Mouse (Mus musculus) brain, embryonic 18.5 days (tissue): ENCODE results near the gene Cort.
"Not testable (repeated sequence)": the region's sequence is repeated elsewhere in the genome, so short reads cannot be mapped to it uniquely, and the experiment has no call there.

ENCODE experiments used
- DNase-seq: peaks from one replicate; pipeline ENCODE4 v3.0.0-alpha.2; 2012; ENCODE audit warnings: low read depth, low spot score

Gene Cort

GRCm38 (mm10) chr4:149147528-149147927 is 21.0 kb upstream of the Cort start:
- no peak for DNase-seq

DNA sequence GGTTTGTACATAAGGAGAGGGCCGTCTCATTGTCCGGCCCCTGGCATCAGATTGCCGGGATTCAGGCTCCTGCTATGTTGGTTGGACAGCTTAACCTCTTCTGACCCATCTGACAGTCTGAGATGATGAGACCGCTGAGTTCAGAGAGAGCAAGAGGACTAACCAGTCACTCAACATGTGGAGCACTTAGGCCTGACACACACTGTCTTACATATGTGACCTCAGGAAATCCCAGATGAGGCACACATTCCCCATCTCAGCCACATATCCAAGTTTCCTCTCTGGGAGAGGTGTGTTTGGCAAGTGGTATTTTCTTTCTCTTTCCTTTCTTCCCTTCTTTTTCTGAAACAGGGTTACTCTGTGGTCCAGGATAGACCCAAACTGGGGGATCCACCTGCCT is 18.6 kb upstream of the Cort start:
- no peak for DNase-seq

- DNase-seq = peak; percentile 61
Measured at GRCm38 (mm10) chr4:149144459-149144858, 17.9 kb upstream of the Cort start.

DNA sequence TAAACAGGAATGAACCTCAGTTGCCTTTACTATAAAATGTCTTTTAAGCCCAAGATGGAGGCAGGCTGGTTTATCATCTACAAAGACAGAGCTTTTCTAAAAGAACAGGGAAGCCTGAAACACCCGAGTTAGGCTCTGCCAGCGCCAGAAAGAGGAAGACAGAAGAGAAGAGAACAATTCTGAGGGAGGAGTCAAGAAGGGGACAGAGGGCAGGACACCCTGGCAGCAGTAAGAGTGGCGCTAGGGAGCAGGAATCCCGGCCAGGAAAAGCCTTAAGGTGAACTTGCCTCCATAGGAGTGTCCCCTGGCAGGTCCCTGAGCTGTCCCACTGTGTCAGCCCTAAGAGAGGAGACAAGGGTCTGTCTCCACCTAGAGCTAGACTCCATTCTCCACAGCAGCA is 17.0 kb upstream of the Cort start:
- no peak for DNase-seq

DNA sequence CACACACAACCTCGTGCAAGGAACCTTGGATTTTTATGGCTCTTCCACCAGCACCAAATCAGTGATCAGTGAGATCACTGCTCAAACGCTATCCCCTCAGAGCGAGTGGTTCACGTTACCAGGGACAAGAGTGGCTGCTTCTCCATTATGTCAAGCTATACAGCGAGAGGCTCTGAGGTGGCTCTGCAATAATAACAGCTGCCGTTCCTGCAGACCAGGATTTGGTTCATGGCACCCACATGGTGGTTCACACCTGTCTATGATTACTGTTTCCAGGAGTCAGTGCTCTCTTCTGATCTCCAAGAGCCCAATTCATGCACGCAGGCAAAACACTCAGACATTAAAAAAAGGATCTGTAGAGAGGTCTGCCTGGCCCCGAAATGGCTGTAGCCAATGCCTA is 12.0 kb upstream of the Cort start:
- DNase-seq = no peak

DNA sequence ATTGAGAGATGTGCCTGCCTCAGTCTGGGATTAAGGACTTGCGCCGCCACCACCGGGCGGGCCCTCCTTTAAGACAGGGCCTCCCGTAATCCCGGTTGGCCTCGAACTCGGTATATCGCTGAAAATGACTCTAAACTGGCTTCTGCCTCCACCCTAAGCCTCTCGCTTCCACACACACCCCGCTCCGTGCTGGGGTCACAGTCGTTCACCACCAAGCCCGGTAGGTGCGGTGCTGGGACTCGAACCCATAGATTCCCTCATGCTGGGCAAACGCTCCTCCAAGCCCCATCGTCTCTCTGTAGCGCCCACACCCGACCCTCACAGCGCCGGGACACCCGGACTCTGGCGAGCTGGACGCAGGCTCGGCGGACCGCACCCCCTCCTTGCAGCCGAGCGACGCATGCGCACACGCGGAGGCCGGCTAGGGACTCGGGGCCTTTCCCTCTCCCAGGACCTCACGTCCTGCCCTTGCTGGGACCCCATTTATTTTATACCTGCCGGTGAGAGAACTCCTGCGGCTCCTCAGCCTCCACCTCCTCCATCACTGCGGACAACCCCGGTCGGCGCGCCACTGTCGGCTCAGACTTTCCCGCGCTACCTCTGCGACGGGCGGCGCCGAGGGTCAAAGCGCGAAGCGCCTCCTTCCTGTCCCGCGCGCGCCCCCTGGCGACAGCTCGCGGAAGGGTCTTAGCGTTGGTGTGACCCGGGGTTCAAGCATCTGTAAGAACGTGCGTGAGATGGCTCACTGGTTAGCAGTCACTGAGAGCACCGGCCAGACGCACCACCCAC is 10.6 kb upstream of the Cort start, which contains the start of gene Cenps:
Gene Cenps, minus strand, starts transcription at position 648 of the 789 bp plus-strand sequence.
- peak; percentile 66 for DNase-seq

- no peak for DNase-seq
Measured at GRCm38 (mm10) chr4:149136116-149136850, 9.7 kb upstream of the Cort start.

DNA sequence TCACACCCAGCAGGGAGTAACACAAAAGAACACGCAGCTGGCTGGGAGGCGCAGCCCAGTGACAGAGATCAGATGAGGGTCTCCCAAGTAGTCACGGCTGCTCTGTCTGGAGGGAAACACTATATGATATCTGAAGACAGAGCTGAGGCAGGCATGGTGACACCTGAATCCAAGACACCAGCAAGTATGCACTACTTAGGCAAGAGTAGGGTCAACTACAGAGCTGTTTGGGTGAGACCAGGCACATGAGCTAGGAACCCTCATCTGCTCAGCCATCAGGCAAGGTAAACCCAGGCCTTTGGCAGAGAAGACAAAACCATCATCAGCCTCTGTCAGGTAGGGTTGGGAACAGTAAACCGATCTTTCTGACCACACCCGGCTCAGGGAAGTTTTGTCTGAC is 6.8 kb upstream of the Cort start:
- DNase-seq = no peak

DNA sequence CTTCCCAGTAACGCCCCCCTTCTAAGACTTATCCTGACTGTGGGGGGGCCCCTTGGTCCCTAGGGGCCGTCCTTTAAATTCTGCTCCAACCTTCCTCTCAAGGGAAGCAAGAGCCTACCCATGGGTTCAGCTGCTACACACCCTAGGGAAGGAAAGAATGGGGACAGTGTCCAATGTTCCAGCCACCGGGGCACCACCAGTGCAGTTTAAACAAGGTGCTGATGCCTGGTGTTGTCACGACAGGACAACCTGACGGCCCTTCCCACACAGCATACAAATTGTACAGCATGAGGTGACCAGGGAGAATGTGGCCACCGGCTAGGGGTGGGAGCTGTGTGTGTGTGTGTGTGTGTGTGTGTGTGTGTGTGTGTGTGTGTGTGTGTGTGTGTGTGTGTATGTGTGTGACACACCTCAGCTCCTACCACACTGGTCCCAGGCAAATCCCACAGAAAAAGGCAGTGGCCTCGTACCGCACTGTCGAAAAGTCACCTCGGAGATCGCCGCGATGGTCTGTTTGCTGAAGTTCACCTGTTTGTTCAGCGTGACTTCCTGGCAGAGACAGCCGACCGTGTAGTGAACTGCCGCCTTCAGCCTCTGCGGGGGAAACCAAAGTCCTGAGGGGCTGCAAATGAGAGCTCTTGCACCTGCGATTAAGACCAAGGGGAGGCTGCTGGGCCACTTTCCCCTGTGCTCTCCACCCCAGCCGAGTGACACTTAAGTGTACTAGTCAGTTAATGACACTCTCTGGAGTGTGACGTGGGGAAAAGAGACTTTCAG is 5.4 kb upstream of the Cort start:
- no peak for DNase-seq

DNA sequence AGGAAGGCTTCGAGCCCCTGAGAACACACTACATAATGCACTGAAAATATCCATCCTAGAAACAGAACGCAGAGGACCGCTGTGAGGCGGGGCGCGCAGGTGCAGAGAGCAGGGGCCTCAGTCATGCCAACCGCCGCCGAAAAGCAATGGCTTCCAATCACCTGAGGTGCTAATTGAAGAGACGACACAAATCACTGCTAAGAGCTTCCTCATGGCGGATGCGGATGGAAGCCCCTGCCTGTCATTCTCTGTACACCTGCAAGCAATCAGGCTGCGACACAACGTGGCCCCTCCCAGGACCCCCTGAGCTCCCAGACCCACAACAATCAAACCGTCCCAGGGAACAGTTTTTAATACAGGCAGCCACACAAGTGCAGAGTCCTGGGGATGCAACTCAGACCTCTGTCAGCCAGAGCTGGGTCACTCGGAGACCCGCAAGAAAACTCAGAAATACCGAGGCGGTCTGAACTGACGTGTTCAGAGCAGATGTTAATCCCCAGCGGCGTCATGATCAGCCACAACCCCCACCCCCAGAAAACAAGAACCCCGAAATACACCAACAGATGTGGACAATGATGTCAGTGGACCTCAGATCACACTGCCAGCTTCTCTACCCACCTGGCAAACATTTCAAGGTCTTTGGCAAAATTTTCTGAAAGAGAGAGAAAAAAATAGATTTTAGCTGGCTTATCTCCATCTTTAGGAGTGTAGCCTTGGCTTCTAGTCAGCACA is 4.6 kb upstream of the Cort start:
- DNase-seq = no peak

DNA sequence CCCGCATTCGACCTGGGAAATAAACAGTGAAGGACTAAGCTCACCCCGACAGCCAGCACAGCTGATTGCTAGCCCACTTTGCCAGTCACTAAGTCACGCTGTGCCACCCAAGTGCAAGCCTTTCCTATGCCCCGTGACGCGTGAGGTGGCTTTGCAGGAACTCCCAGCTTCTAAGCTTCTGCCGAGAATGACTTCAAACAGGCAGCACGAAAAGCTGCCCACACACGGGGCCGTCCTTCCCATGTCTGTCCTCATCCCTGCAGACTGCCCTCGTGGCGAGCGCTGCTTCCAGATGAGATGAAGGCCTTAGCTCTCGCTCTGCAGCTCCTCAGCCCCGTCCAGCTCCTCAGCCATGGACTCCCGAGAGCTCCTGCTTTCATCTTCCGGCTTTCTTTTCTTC is 1.9 kb upstream of the Cort start:
- no peak for DNase-seq

GRCm38 (mm10) chr4:149126115-149126509 is 451 bp downstream of the Cort start:
- DNase-seq = no peak

- no peak for DNase-seq
Measured at GRCm38 (mm10) chr4:149125341-149126114, 1.0 kb downstream of the Cort start.

GRCm38 (mm10) chr4:149123432-149123831 is 3.1 kb downstream of the Cort start:
- DNase-seq = no peak

DNA sequence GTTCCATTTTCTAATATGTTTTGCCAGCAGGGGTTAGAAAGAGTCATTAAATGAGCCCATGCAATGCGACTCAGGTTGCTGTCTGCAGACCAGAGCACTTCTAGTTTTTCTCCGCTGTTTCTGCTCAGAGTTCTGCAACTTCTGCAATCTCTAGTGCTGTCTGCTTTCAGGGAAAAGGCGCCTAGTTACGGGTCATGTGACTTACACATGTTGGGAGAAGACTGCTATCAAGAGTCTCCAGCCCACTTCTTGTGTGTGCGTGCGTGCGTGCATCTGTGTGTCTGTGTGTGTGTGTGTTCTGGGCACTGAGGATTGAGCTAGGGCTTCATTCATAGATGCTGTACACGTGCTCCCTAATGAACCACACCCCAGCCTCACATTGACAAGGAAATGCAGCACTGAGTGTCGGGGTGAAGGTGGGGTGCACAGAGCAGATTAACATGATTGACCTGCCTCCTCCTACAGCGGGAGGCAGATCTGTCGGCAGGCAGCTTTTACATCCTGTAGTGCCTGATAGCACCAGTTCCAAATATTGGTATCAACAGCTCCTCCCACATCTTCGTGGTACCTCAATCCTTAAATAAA is 6.5 kb downstream of the Cort start:
- DNase-seq = not testable (repeated sequence)

GRCm38 (mm10) chr4:149103875-149104561 is 22.5 kb downstream of the Cort start, which contains the start of gene Dffa:
Dffa (plus strand) TSS chr4:149104146.
- peak; percentile 82 for DNase-seq

GRCm38 (mm10) chr4:149101456-149101855 is 25.1 kb downstream of the Cort start:
- DNase-seq = no peak

- DNase-seq = not testable (repeated sequence)
Measured at GRCm38 (mm10) chr4:149100449-149100848, 26.1 kb downstream of the Cort start.

DNA sequence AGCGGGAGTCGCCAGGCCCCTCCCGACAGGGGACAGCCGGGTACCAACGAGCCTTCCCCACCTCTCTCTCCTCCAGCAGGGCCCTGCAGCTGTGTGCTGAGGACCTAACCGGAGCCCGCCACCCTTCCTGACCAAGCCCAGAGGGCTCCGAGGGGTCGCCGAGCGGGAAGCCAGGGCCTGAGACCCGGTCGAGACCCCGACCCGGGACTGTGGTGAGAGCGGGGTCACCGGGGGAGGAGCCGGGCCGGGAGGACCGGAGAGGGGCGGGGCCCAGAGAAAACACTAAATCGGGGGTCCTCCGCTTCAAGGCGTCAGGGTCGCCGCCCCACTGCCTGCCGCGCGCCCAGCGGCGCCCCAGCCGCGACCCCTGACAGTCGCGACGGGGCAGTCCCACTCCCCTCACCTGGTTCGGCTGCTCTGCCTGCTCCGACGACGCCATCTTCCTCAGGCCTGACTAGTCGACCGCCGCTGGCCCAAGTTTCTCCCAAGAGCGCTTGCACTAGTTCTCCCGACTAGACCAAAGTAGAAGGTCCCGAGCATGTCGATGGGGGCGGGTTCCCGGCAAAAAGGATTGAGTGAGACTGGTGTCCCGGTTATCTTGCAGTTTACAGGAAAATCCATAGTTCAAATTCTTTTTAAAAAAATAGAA is 27.1 kb downstream of the Cort start, which contains the start of gene Pex14:
Gene Pex14, minus strand, starts transcription at position 508 of the 649 bp plus-strand sequence.
- peak; percentile 80 for DNase-seq
